25 mouse cellular contexts compared by ENCODE assay signal in genomic region chr10:17602446-17602845, GRCm38 (mm10).
DNase-seq lines count a peak whose midpoint lies in the region; ATAC-seq and TF ChIP-seq lines count a peak whose summit lies in the region.
"Had no signal": no experiment of that assay in that cellular context is flagged by ENCODE, and none has a peak within 500 bp of the region (broad histone marks: within the 10 kb centered on the region; RNA-seq: fewer than 3 reads in every experiment).

No protein-coding gene starts in this region.

- no peak overlapping the region for H3K4me3 ChIP-seq in heart, postnatal 0 days (ENCODE audit: low read depth, low read length)
- no peak overlapping the region for H3K4me3 ChIP-seq in lung, postnatal 0 days (ENCODE audit: low read depth, low read length)
- H3K4me3 ChIP-seq in intestine, embryonic 15.5 days (replicated peaks), result no peak overlapping the region
- H3K4me3 ChIP-seq in myocyte, result no peak overlapping the region
- H3K4me3 ChIP-seq: embryonic facial prominence, embryonic 10.5 days; embryonic facial prominence, embryonic 13.5 days; erythroblast, embryonic 14.5 days; forebrain, embryonic 12.5 days; forebrain, embryonic 15.5 days; heart, adult 2 months; heart, embryonic 13.5 days; hindbrain, embryonic 12.5 days; hindbrain, embryonic 15.5 days had no signal

- no peak overlapping the region for H3ac ChIP-seq in myocyte (ENCODE audit: control insufficient read depth, insufficient read length)

- no peak overlapping the region for H3K4me2 ChIP-seq in heart, postnatal 0 days (ENCODE audit: low read depth, low read length)
- H3K4me2 ChIP-seq in lung, postnatal 0 days (replicated peaks; ENCODE audit: low read depth, low read length), result no peak overlapping the region
- H3K4me2 ChIP-seq in intestine, embryonic 15.5 days (replicated peaks), result no peak overlapping the region
- no peak overlapping the region for H3K4me2 ChIP-seq in myocyte (ENCODE audit: low read depth)
- H3K4me2 ChIP-seq: embryonic facial prominence, embryonic 13.5 days; forebrain, embryonic 12.5 days; forebrain, embryonic 15.5 days; heart, embryonic 13.5 days; hindbrain, embryonic 12.5 days; hindbrain, embryonic 15.5 days had no signal

- H3K9me3 ChIP-seq in heart, postnatal 0 days (replicated peaks; ENCODE audit: control insufficient read depth, low read length), result no peaks in the 10 kb centered on the region
- H3K9me3 ChIP-seq in lung, postnatal 0 days (ENCODE audit: low read length), result no peaks in the 10 kb centered on the region
- no peaks in the 10 kb centered on the region for H3K9me3 ChIP-seq in intestine, embryonic 15.5 days
- H3K9me3 ChIP-seq: embryonic facial prominence, embryonic 10.5 days; embryonic facial prominence, embryonic 13.5 days; forebrain, embryonic 12.5 days; forebrain, embryonic 15.5 days; heart, embryonic 13.5 days; hindbrain, embryonic 12.5 days; hindbrain, embryonic 15.5 days had no signal

- TF ChIP-seq POLR2A in myocyte (IDR thresholded peaks at IDR 0.05; ENCODE audit: insufficient read length, low read depth), result no peak

- ATAC-seq in heart, postnatal 0 days (ENCODE audit: insufficient read depth, low read depth), result peak; percentile 53; the same call in 1 of the 2 replicates
- ATAC-seq in lung, postnatal 0 days, result no peak
- ATAC-seq in intestine, embryonic 15.5 days, result peak; percentile 41; the same call in 1 of the 2 replicates
- ATAC-seq: CD4-positive, CD25-positive, alpha-beta regulatory T cell, adult 4 months; forebrain, embryonic 15.5 days had no signal

- no peaks in the 10 kb centered on the region for H3K36me3 ChIP-seq in heart, postnatal 0 days (replicated peaks; ENCODE audit: control insufficient read depth, insufficient read depth, low read length)
- no peaks in the 10 kb centered on the region for H3K36me3 ChIP-seq in lung, postnatal 0 days (ENCODE audit: insufficient read depth, low read length)
- H3K36me3 ChIP-seq in intestine, embryonic 15.5 days, result no peaks in the 10 kb centered on the region
- H3K36me3 ChIP-seq in myocyte (ENCODE audit: control insufficient read depth, insufficient read depth), result no peaks in the 10 kb centered on the region
- H3K36me3 ChIP-seq: embryonic facial prominence, embryonic 10.5 days; embryonic facial prominence, embryonic 13.5 days; forebrain, embryonic 12.5 days; forebrain, embryonic 15.5 days; heart, embryonic 13.5 days; hindbrain, embryonic 12.5 days; hindbrain, embryonic 15.5 days had no signal

- no peaks in the 10 kb centered on the region for H3K79me2 ChIP-seq in myocyte (ENCODE audit: control insufficient read depth, insufficient read depth)

- no peak for DNase-seq in heart, postnatal 0 days (ENCODE audit: low spot score)
- DNase-seq in heart, adult 8-10 months (ENCODE audit: low spot score), result no peak
- DNase-seq in lung, postnatal 0 days (ENCODE audit: low spot score), result peak; percentile 13
- DNase-seq in lung, postnatal 25 days (ENCODE audit: low spot score), result no peak
- DNase-seq in gastrocnemius, postnatal 10 days, result no peak
- DNase-seq: adrenal gland, adult 2 months; adrenal gland, postnatal 25 days; cerebellum, adult 11-12 months; cerebellum, adult 8-10 months; cerebellum, postnatal 10 days; cerebellum, postnatal 36 days; embryo, embryonic 11 days; gastrocnemius, postnatal 36 days; heart, adult 2 months had no signal

- WGBS in heart, postnatal 0 days, result 43% methylated on average over 2 of the region's 2 CpGs
- WGBS in lung, postnatal 0 days, result 33% methylated on average over 2 of the region's 2 CpGs
- WGBS in intestine, embryonic 15.5 days, result 38% methylated on average over 2 of the region's 2 CpGs

- H3K9ac ChIP-seq in heart, postnatal 0 days (replicated peaks; ENCODE audit: low read depth, low read length), result no peak overlapping the region
- no peak overlapping the region for H3K9ac ChIP-seq in lung, postnatal 0 days (replicated peaks; ENCODE audit: low read depth)
- H3K9ac ChIP-seq in intestine, embryonic 15.5 days, result no peak overlapping the region
- H3K9ac ChIP-seq: embryonic facial prominence, embryonic 13.5 days; forebrain, embryonic 12.5 days; forebrain, embryonic 15.5 days; heart, embryonic 13.5 days; hindbrain, embryonic 12.5 days; hindbrain, embryonic 15.5 days had no signal

- no peaks in the 10 kb centered on the region for H3K4me1 ChIP-seq in heart, postnatal 0 days (ENCODE audit: control insufficient read depth, insufficient read depth)
- H3K4me1 ChIP-seq in lung, postnatal 0 days (ENCODE audit: insufficient read depth, low read depth, low read length), result no peaks in the 10 kb centered on the region; the same call in 1 of the 2 replicates
- H3K4me1 ChIP-seq in intestine, embryonic 15.5 days (replicated peaks), result no peaks in the 10 kb centered on the region
- H3K4me1 ChIP-seq: embryonic facial prominence, embryonic 13.5 days; hindbrain, embryonic 12.5 days; hindbrain, embryonic 15.5 days had no signal

- no peaks in the 10 kb centered on the region for H3K27me3 ChIP-seq in heart, postnatal 0 days (ENCODE audit: control insufficient read depth, insufficient read depth, low read length)
- H3K27me3 ChIP-seq in lung, postnatal 0 days (replicated peaks; ENCODE audit: insufficient read depth, low read length), result no peaks in the 10 kb centered on the region
- no peaks in the 10 kb centered on the region for H3K27me3 ChIP-seq in intestine, embryonic 15.5 days (replicated peaks)
- H3K27me3 ChIP-seq in myocyte (ENCODE audit: control insufficient read depth, insufficient read depth, insufficient read length), result no peaks in the 10 kb centered on the region
- H3K27me3 ChIP-seq: embryonic facial prominence, embryonic 13.5 days; forebrain, embryonic 12.5 days; forebrain, embryonic 15.5 days; heart, embryonic 13.5 days; hindbrain, embryonic 12.5 days; hindbrain, embryonic 15.5 days had no signal

- no peak for TF ChIP-seq EP300 in heart, postnatal 0 days (IDR thresholded peaks at IDR 0.05; ENCODE audit: low read depth)
- TF ChIP-seq EP300 in lung, postnatal 0 days (IDR thresholded peaks at IDR 0.05), result no peak

- no peak for TF ChIP-seq CTCF in heart, postnatal 0 days (IDR thresholded peaks at IDR 0.05; ENCODE audit: low read depth)
- no peak for TF ChIP-seq CTCF in lung, postnatal 0 days (IDR thresholded peaks at IDR 0.05)

- H3K27ac ChIP-seq in heart, postnatal 0 days (ENCODE audit: low read depth), result no peak overlapping the region
- no peak overlapping the region for H3K27ac ChIP-seq in lung, postnatal 0 days (ENCODE audit: low read length)
- H3K27ac ChIP-seq in intestine, embryonic 15.5 days, result no peak overlapping the region
- H3K27ac ChIP-seq: embryonic facial prominence, embryonic 10.5 days; embryonic facial prominence, embryonic 13.5 days; forebrain, embryonic 12.5 days; forebrain, embryonic 15.5 days; heart, adult 2 months; heart, embryonic 13.5 days; hindbrain, embryonic 12.5 days; hindbrain, embryonic 15.5 days had no signal

TF ChIP-seq in myocyte, 11 proteins besides CTCF, POLR2A, EP300 and RAD21:
- TF ChIP-seq MYOG (IDR thresholded peaks at IDR 0.05; ENCODE audit: control insufficient read depth in 1 of 3, insufficient read depth in 1 of 3, insufficient read length in 2 of 3, low read depth in 2 of 3) (no peak), TCF3 (IDR thresholded peaks at IDR 0.05; ENCODE audit: insufficient read length, low read depth) (no peak), MYOD1 (IDR thresholded peaks at IDR 0.05; ENCODE audit: control insufficient read depth in 1 of 3, insufficient read length in 2 of 3, low read depth in 2 of 3) (peak in 1 of 3 experiments; percentile 8), CEBPB (IDR thresholded peaks at IDR 0.05; ENCODE audit: insufficient read depth, poor library complexity, severe bottlenecking) (peak; percentile 36; the same call in 1 of the 2 replicates), POLR2AphosphoS2 (IDR thresholded peaks at IDR 0.05; ENCODE audit: insufficient read length, low read depth) (no peak), MAX (IDR thresholded peaks at IDR 0.05; ENCODE audit: low read depth) (no peak), USF1 (IDR thresholded peaks at IDR 0.05; ENCODE audit: low read depth) (no peak), TCF12 (IDR thresholded peaks at IDR 0.05; ENCODE audit: insufficient read depth, poor library complexity, severe bottlenecking) (no peak), SRF (IDR thresholded peaks at IDR 0.05; ENCODE audit: control insufficient read depth, insufficient read length, low read depth) (no peak), E2F4 (IDR thresholded peaks at IDR 0.05; ENCODE audit: insufficient read depth) (no peak)
